In the genomic region with DNA sequence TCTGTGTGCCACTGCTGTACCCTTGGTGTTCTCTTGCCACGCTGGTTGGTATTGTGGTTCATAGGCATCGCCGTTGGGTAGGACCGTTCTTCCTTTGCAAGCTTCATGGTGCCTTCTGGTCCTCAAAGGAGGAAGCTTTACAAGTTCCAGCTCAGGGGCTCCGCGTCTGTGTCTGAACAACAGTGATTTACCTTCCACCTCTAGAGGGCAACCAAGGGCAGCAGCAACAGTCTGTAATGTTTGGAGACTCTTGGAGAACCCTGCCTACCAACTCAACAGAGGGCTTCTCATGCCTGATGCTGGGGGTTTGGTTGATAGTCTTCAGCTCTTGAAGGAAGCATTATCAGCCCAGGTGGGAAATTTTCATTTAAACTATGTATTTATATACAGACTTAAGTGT, we compare ENCODE assay signal across 10 mouse cellular contexts. TPM values are rescaled to one million over a fixed set of nuclear protein-coding genes. Genes with fewer than 3 reads are reported as not detected.
DNase-seq lines count a peak whose midpoint lies in the region; ATAC-seq and TF ChIP-seq lines count a peak whose summit lies in the region.
"Had no signal": no experiment of that assay in that cellular context is flagged by ENCODE, and none has a peak within 500 bp of the region (broad histone marks: within the 10 kb centered on the region; RNA-seq: fewer than 3 reads in every experiment).

No protein-coding gene starts in this region.

- no peaks in the 10 kb centered on the region for H3K36me3 ChIP-seq in embryonic facial prominence, embryonic 14.5 days (ENCODE audit: control insufficient read depth, insufficient read depth, low read length)
- H3K36me3 ChIP-seq: G1E; neural tube, embryonic 13.5 days had no signal

- no peak overlapping the region for H3K4me3 ChIP-seq in bone marrow macrophage, adult 2 months (ENCODE audit: insufficient read depth, low read length)
- no peak overlapping the region for H3K4me3 ChIP-seq in embryonic facial prominence, embryonic 14.5 days (ENCODE audit: low read depth, low read length)
- H3K4me3 ChIP-seq: neural tube, embryonic 13.5 days had no signal

- H3K4me1 ChIP-seq in bone marrow macrophage, adult 2 months (ENCODE audit: control insufficient read depth, insufficient read depth, low read length), result no peaks in the 10 kb centered on the region
- H3K4me1 ChIP-seq in embryonic facial prominence, embryonic 14.5 days (ENCODE audit: control insufficient read depth, insufficient read depth, low read length), result no peaks in the 10 kb centered on the region
- H3K4me1 ChIP-seq: neural tube, embryonic 13.5 days had no signal

- H3K4me2 ChIP-seq in embryonic facial prominence, embryonic 14.5 days (ENCODE audit: low read depth, low read length), result no peak overlapping the region
- H3K4me2 ChIP-seq: neural tube, embryonic 13.5 days had no signal

- peak; percentile 38; the same call in 1 of the 2 replicates for TF ChIP-seq CTCF in bone marrow macrophage, adult 2 months (IDR thresholded peaks at IDR 0.05; ENCODE audit: low read depth, low read length)

- intact Hi-C loops in gastrocnemius, postnatal 36 days (cut with DNase I), result loop anchor here (5.0 kb wide), 1 partner anchor 168 kb away; the partner anchor contains the start of gene Pnrc1

- no peak for TF ChIP-seq POLR2A in bone marrow macrophage, adult 2 months (IDR thresholded peaks at IDR 0.05; ENCODE audit: borderline replicate concordance, low read depth, low read length)

- no peaks in the 10 kb centered on the region for H3K9me3 ChIP-seq in embryonic facial prominence, embryonic 14.5 days (ENCODE audit: control insufficient read depth, low read length)
- H3K9me3 ChIP-seq: G1E had no signal

- ATAC-seq in embryonic facial prominence, embryonic 14.5 days (ENCODE audit: low read depth), result peak; percentile 53; the same call in 1 of the 2 replicates

- 81% methylated on average over 6 of the region's 6 CpGs for WGBS in embryonic facial prominence, embryonic 14.5 days

- peak; percentile 45 for DNase-seq in gastrocnemius, adult 18-20 months (ENCODE audit: low spot score)
- DNase-seq in gastrocnemius, postnatal 36 days, result no peak
- peak; percentile 59 to 62 for DNase-seq in B cell, adult 2 months
- peak; percentile 23 for DNase-seq in embryonic facial prominence, embryonic 14.5 days (ENCODE audit: low spot score)
- peak; percentile 56 to 61 for DNase-seq in kidney, postnatal 4 days
- DNase-seq in lung, postnatal 25 days (ENCODE audit: low spot score), result peak; percentile 32
- DNase-seq in thymus, postnatal 0 days (ENCODE audit: low spot score), result peak; percentile 60

- H3K27me3 ChIP-seq in embryonic facial prominence, embryonic 14.5 days (replicated peaks; ENCODE audit: control insufficient read depth, insufficient read depth, low read length), result no peaks in the 10 kb centered on the region
- H3K27me3 ChIP-seq: neural tube, embryonic 13.5 days had no signal

- H3K27ac ChIP-seq in bone marrow macrophage, adult 2 months (ENCODE audit: insufficient read depth, low read depth, low read length), result no peak overlapping the region
- H3K27ac ChIP-seq in embryonic facial prominence, embryonic 14.5 days (replicated peaks; ENCODE audit: low read depth, low read length), result no peak overlapping the region
- H3K27ac ChIP-seq: neural tube, embryonic 13.5 days had no signal

- H3K9ac ChIP-seq in embryonic facial prominence, embryonic 14.5 days (ENCODE audit: low read depth, low read length), result no peak overlapping the region
- H3K9ac ChIP-seq: neural tube, embryonic 13.5 days had no signal

RNA-seq across cellular contexts. Expression of gene Gabrr1, which starts 7.8 kb away (rescaled TPM):
- under 1 TPM; 0.12 to 0.34 TPM for total RNA-seq in gastrocnemius, adult 18-20 months (2021)
- not detected for total RNA-seq in gastrocnemius, postnatal 36 days (2021)
- not detected in 2 replicates for polyA plus RNA-seq in bone marrow macrophage, adult 2 months (2012; ENCODE audit: insufficient read depth, insufficient read length, missing spikeins)
- 0.12 TPM in 1 of 2 replicates, not detected in the other for polyA plus RNA-seq in embryonic facial prominence, embryonic 14.5 days (2014; fragmentation: Nextera tagmentation; extraction: Ambion mirVana)
- polyA plus RNA-seq in thymus, postnatal 0 days (2015; fragmentation: Nextera tagmentation; extraction: Ambion mirVana), result 0.09 TPM in 1 of 2 replicates, not detected in the other
- polyA plus RNA-seq: G1E had no signal

Comparison
In these comparisons a context has a peak if more than half of its experiments do, and no peak if none do; other contexts are left out.
1. DNase-seq: peak in gastrocnemius, adult 18-20 months (single experiment), B cell, adult 2 months (2 of 2), embryonic facial prominence, embryonic 14.5 days (single experiment), kidney, postnatal 4 days (2 of 2), lung, postnatal 25 days (single experiment) and thymus, postnatal 0 days (single experiment); none in gastrocnemius, postnatal 36 days (0 of 2).